Mouse (Mus musculus): ENCODE measurements around the gene Cux1.
A peak's percentile ranks its signal among the peaks of the same experiment; 100 is the strongest.

Gene Cux1

GRCm38 (mm10) chr5:136296911-136297310, 270.4 kb downstream of the Cux1 start:
- DNase-seq, result no peak

- peak; percentile 22 for DNase-seq
These were observed 274.3 kb downstream of the Cux1 start for GRCm38 (mm10) chr5:136292971-136293418.

GRCm38 (mm10) chr5:136292361-136292760, 274.9 kb downstream of the Cux1 start:
- DNase-seq, result peak; percentile 32

GRCm38 (mm10) chr5:136291562-136291961, 275.7 kb downstream of the Cux1 start:
- no peak for DNase-seq

- DNase-seq, result no peak
These were observed 277.5 kb downstream of the Cux1 start for GRCm38 (mm10) chr5:136289776-136290175.

GRCm38 (mm10) chr5:136288351-136289081, 278.8 kb downstream of the Cux1 start:
- DNase-seq, result no peak

- DNase-seq, result no peak
These were observed 280.7 kb downstream of the Cux1 start for GRCm38 (mm10) chr5:136286566-136286965.

GRCm38 (mm10) chr5:136285106-136285505, 282.2 kb downstream of the Cux1 start:
- no peak for DNase-seq

GRCm38 (mm10) chr5:136281351-136281750, 285.9 kb downstream of the Cux1 start:
- DNase-seq, result peak; percentile 12

- no peak for DNase-seq
These were observed 292.6 kb downstream of the Cux1 start for GRCm38 (mm10) chr5:136274739-136275138.

GRCm38 (mm10) chr5:136269937-136270336, 297.4 kb downstream of the Cux1 start:
- no peak for DNase-seq

GRCm38 (mm10) chr5:136266077-136266476, 301.2 kb downstream of the Cux1 start:
- no peak for DNase-seq

- no peak for DNase-seq
These were observed 303.9 kb downstream of the Cux1 start for GRCm38 (mm10) chr5:136263342-136263741.

GRCm38 (mm10) chr5:136258919-136259318, 308.4 kb downstream of the Cux1 start:
- peak; percentile 67 for DNase-seq

GRCm38 (mm10) chr5:136252899-136253298, 314.4 kb downstream of the Cux1 start:
- peak; percentile 80 for DNase-seq

- DNase-seq, result peak; percentile 33
These were observed 316.3 kb downstream of the Cux1 start for GRCm38 (mm10) chr5:136251004-136251403.

- DNase-seq, result no peak
These were observed 318.8 kb downstream of the Cux1 start for GRCm38 (mm10) chr5:136248441-136248840.

GRCm38 (mm10) chr5:136246452-136246838, 320.8 kb downstream of the Cux1 start, which contains the start of gene Sh2b2:
Gene Sh2b2, minus strand, starts transcription at chr5:136246556.
- DNase-seq, result no peak

- no peak for DNase-seq
These were observed 321.5 kb downstream of the Cux1 start for GRCm38 (mm10) chr5:136245541-136246451.

- DNase-seq, result peak; percentile 65
These were observed 322.3 kb downstream of the Cux1 start for GRCm38 (mm10) chr5:136244762-136245540.

- no peak for DNase-seq
These were observed 323.2 kb downstream of the Cux1 start for GRCm38 (mm10) chr5:136243851-136244761.

- DNase-seq, result no peak
These were observed 326.1 kb downstream of the Cux1 start for GRCm38 (mm10) chr5:136241161-136241560.

Data from kidney, adult 9 months (tissue).